Mouse (Mus musculus) gastrocnemius, postnatal 25 days (tissue): ENCODE data around the gene Ncapd3. TPM values are rescaled to one million over a fixed set of nuclear protein-coding genes. Genes with fewer than 3 reads are reported as not detected.

Source experiments
- DNase-seq: peaks from one replicate; pipeline ENCODE4 v3.0.0; 2022
- total RNA-seq, 2 experiments: library from RNA; stranded (reverse); gene quantifications; 1 replicate in 1 of 2; 2 replicates in 1 of 2; pipeline ENCODE4 v1.2.3; 2021

Gene Ncapd3
- total RNA-seq, 2 experiments from 2014 or later, result 5.3 to 5.8 TPM

DNA sequence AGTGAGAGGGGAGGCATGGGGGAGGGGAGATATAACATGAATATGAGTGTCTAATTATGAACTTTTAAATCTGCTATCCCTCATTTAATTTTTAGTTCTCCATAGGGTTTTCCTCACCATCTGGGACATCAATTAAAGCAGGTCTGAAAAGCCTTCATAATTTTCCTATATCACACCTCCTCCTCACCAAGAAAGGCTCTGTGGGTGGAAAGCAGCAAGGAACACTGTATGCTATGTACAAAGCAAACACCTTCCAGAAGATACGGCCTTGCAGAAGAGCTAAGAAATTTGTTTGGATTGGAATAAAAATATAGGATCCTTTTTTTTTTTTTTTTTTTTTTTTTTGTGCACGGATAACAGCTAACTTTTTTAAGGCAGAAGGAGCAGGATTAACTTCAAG, 94.0 kb downstream of the Ncapd3 start:
- no peak for DNase-seq

DNA sequence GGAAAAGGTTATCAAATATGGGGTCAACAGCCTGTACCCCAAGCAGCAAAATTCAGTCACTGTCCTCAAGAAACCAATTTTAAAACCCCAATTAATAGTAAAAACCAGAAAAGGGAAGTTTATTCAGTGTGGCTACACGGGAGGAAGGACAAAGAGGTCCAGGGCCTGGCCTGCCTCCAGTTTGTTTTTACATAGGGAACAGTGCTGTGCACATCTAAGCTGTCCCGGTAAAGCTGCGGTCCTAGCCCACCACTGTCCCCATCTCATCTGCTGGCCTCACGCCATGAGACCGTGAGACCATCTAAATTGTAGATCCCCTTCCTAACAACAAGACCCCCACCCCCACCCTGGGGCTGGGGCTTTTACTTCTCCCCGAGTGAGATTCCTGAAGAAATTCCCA, 95.5 kb downstream of the Ncapd3 start:
- DNase-seq, result no peak

DNA sequence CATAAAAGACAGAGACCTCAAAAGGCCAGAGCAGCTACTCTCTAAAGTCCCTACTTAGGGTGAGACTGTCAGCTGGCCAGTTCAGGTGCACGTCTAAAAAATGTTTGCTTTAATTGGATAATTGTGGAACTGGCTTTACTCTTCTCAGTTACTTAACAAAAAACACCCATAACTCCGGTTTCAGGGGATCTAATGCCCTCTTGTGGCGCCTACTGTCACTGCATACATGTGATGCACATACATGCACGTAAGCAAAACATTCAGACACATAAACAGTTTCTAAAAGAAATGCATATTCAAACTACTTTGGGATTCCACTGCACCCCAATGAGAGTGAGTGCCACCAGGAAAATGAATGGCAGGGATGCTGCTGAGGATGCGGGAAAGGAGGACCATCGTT, 96.6 kb downstream of the Ncapd3 start:
- no peak for DNase-seq

DNA sequence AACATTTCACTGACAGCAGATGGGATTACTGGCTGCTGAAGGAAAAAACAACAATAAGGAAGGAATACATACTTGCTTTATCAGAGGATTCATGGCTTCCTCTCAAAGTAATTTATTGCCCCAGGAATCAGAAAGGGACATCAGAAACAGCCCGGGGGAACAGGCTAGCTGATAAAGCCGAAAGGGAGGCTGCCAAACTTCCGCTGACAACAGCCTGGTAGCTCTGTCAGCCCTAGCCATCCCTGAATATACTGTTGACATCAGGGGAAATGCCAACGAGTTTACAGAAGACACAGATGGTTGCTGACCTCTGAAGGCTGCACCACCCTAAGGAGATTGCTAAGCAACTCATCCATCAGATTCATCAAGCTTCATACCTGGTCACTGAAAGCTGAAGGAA, 98.7 kb downstream of the Ncapd3 start:
- no peak for DNase-seq

DNA sequence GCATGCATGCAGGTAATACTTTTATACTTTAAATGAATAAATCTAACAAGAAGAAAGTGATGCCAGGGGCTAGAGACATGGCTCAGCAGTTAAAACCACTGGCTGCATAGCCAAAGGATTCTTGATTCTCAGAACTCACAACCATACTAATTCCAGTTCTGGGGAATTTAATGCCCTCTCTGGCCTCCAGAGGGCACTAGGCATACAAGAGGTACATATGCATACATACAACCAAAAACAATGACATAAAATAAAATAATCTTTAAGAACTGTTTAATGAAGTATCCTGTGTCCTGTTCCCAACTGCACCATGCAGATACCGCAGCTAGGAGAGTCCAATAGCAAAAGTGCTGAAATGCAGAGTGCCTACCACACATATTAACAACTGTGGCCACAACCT, 104.4 kb downstream of the Ncapd3 start:
- no peak for DNase-seq

DNA sequence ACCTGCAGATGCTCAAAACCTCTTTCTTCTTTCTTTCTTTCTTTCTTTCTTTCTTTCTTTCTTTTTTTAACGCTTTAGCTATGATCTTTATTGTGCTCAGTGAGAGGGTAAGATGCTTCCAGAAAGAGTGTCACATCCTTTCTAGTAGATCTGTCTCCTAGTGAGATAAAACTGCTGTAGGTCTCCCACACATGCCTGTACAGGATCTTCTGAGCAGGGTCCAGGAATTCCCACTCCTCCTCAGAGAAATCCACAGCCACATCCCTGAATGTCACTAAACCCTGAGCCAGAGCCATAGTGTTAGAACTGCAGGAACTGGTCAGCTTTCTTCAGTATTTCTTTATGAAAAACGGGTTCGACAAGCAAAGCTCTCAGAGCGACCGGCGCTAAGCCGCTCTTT, 105.4 kb downstream of the Ncapd3 start:
- no peak for DNase-seq

DNA sequence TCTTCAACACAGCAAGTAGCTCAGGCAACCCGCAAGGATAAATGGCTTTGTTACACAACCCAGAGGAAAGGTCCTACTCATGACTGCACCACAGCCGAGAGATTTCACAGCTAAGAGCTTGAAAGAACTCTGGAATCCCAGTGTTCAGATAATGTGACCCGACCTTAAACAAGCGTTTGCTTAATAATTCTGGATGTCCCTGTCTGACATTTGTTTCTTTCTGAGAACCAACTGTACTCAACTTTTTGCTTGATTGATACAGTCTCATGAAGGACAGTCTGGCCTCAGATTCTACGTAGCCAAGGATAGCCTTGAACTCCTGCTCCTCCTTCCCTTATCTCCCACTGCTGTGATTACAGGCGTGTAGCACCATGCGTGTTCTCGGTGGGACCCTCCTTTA, 106.7 kb downstream of the Ncapd3 start:
- DNase-seq, result no peak

DNA sequence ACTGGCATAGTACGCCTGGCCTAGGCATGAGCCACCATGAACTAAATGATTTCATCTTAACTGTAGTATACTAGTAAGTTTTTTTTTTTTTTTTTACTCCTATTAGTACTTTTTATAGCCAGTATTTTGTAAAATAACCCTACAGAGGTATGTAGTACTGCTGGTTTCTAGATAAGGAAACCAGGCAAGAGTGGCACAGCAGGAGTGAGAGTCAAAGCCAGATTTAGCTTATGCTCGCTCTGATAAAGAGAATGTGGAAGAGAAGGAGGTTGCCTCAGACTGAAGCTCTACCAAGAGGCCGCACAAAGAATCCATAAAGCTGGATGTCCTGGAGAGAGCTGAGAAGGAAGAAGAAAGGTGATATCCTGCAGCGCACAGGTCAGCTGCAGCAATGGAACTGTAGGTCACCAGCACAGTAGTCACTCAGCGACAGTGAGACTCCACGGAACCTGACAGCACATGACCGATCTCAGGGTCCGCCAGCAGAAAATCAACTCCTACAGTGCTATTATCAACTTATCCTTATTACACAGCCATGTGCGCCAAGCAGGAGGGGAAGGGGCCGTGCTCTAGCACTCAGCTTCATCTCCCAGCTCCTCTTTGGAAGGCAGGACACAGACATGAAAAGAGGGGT, 110.6 kb downstream of the Ncapd3 start:
- DNase-seq, result no peak

DNA sequence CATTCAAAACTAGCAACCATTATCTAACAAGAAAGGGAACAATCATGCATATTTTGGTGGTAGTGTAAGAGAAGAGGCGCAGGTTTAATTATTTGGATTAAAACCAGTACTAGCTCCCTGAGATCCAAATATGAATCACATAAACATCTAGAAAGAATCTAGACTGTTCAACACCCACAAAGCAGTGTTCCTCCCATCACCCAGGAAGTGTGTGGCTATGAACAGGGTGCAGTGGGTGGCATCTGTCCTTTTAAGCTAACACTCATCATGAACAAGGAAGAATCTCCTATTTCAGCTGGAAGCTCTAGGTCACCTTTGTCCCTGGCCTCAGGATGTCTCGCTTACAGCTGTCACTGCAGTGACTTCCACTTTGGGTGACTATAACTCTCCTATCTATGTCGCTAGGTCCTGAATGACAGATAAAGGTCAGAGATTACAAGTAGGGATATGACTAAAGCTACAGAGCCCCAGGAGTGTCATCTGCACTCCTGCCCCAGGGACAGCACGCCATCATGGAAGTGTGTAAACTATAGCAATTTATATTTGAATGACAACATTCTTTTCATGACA, 114.4 kb downstream of the Ncapd3 start:
- no peak for DNase-seq

Other genes starting within 250 kb of the Ncapd3 start
- 10 to 100 TPM in 1 of 2 experiments, 1 to 10 TPM in 1; 4.6 to 12.2 TPM for gene Glb1l2, start 223.7 kb upstream of the Ncapd3 start, total RNA-seq
- gene Glb1l3, start 169.3 kb upstream of the Ncapd3 start, total RNA-seq, result not detected
- gene Gm1110, start 107.1 kb upstream of the Ncapd3 start, total RNA-seq, result not detected
- gene Acad8, start 30.6 kb upstream of the Ncapd3 start, total RNA-seq, result 10 to 100 TPM; 32.7 to 35.1 TPM
- 10 to 100 TPM; 19.5 to 20.7 TPM for gene Thyn1, start 30.5 kb upstream of the Ncapd3 start, total RNA-seq
- 10 to 100 TPM; 24.4 to 24.7 TPM for gene Vps26b, start 110 bp upstream of the Ncapd3 start, total RNA-seq
- 1 to 10 TPM; 8.5 to 8.6 TPM for gene Jam3, start 125.2 kb downstream of the Ncapd3 start, total RNA-seq